Mouse (Mus musculus) c-Kit-positive CD71-negative TER-119-negative erythroid progenitor cells, embryonic 14.5 days (primary cell): ENCODE data around the gene Csrp3.

ENCODE experiments used
- DNase-seq: peaks from one replicate; pipeline ENCODE4 v3.0.0-alpha.2; 2013; ENCODE audit warnings: low read depth

Gene Csrp3

GRCm38 (mm10) chr7:48847820-48848650 is at the start of gene Csrp3:
Gene Csrp3 (minus strand): TSS chr7:48848033.
- DNase-seq: no peak

DNA sequence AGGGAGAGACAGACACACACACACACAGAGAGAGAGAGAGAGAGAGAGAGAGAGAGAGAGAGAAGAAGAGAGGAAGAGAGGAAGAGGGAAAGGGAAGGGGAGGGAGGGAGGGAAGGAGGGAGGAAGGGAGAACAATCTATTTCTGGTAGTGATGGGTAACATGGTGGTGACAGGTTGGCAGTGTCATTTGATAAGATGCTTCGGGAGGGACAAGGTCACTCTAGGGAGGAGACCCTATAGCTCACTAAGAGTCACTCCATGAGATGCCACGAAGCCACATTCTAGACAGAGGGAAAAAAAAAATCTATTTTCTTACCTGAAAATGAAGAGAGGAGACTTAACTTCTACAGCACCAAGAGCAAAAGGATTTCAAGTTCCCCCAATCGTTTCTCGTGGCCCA is 48.2 kb upstream of the Csrp3 start:
- DNase-seq: no peak

DNA sequence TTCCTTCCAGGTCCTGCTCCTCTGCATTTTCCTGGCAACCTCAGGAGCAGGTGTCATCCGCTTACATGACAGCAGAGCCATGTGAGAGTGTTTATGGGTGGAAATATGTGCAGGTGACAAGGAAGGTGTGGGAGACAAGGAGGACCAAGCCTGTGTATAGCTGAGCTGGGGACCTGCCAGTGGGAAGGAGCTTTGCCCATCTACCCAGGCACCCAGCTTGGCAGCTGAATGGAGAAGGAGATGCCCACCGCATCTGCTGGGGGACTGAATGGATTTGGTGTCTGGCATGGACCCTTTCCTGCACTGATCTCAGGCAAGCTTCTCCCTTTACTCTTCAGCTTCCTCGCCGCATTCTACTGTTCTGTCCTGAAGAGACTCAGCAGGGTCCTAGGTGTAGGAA is 47.6 kb upstream of the Csrp3 start:
- DNase-seq: no peak

GRCm38 (mm10) chr7:48894763-48895162 is 46.9 kb upstream of the Csrp3 start:
- no peak for DNase-seq

- no peak for DNase-seq
Observed at GRCm38 (mm10) chr7:48894152-48894551, 46.3 kb upstream of the Csrp3 start.

DNA sequence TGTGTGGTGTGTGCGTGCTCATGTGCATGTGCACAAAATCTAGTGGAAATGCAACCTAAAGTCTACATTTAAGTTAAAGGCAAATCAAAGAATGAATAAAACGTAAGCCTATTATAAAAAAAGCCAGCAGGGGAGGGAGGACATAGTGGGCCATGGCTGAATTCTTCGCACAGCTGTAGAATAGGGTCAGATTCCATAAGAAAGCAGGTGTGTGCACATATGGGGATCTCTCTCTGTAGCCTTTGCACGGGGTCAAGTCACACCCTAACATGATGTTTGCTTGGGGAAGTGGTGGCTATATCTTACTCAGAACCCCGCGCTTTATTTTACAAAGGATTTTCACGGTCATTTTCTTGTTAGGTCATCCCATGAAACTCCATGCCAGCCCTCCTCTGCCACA is 45.3 kb upstream of the Csrp3 start:
- DNase-seq: no peak

DNA sequence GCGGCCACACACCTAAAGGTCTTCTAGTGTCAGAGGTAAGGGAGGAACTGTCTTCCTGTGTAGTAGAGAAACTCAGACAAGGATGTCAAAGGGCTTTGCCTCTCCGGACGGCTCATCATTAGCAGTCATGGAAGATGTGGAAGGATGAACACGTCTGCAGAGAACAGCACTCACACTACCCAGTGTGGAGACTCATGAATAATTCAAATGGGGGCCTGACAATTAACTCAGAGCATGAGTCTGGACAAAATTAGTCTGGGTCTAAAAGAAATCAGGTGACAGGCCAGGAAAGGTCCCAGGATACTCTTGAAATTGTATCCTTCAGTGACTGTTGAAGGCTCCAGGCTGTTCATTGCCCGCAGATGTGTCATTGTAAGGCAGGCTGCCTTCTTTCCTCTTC is 43.2 kb upstream of the Csrp3 start:
- no peak for DNase-seq

DNA sequence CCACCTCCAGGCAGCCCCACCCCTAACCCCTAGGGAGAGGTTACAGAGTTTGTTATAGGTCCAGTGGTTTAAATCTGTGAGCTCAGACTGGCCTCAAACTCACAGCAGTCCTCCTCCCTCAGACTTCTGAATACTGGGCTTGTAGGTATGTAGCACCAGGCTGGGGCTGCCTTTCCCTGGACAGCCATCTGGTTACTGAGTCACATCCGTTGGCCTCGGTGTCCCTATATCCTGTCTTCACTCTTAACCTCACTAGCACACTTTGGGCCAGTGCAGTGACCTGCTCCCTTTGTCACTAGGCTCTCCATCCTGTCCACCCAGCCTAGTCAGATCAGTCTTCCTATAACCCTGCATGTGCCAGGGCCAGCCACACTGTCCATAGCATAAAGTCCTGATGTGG is 40.9 kb upstream of the Csrp3 start:
- no peak for DNase-seq

GRCm38 (mm10) chr7:48887973-48888372 is 40.1 kb upstream of the Csrp3 start:
- DNase-seq: no peak

DNA sequence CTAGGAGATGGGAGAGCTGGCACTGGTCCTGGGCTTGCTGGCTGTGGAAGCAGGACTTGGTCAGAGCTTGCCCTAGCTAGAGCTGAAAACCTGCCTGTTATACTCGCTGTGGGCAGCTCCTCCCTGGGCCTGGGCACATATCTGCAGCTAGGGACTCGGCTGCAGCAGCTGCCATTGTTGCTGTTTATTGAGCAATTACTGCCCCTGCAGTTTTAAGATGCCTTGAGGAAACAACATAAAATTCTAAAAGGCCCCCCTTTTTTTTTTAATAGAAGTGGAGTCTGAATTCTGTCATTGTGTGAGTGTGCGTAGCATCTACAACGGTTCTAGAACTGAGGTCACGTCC is 36.4 kb upstream of the Csrp3 start:
- no peak for DNase-seq

DNA sequence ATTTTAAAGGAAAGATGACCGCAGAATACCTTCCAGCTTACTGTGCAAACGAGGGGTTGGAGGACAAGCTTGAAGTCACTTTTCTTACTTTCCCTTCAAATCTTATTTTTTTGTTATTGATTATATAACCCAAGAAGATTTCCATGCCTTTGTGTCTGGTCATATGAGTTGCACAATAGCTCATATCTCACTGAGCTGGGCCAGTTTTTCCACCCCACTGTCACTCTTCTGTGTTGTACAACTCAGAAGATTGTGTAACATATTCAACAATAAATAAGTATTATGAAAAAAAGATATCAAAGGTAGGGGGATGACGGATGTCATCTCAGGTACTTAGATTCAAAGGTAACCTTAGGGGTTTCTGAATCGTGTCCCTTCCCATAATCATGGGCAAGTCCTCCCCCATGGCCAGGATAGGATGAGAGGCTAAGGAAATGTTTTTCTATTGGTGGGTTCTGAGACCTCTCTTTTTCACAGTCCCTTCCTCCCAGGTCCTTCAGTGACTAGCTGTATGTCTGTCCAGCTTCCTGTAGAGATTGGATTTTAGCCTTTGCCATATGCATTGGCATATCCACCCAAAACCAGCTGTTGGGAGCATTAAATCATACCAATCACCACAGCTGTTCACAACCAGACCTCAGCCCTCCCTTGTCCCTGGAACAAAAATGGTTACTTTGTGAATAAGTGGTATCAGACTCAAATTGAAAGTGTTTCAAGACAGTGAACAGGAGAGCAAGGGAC is 35.9 kb upstream of the Csrp3 start:
- DNase-seq: no peak

DNA sequence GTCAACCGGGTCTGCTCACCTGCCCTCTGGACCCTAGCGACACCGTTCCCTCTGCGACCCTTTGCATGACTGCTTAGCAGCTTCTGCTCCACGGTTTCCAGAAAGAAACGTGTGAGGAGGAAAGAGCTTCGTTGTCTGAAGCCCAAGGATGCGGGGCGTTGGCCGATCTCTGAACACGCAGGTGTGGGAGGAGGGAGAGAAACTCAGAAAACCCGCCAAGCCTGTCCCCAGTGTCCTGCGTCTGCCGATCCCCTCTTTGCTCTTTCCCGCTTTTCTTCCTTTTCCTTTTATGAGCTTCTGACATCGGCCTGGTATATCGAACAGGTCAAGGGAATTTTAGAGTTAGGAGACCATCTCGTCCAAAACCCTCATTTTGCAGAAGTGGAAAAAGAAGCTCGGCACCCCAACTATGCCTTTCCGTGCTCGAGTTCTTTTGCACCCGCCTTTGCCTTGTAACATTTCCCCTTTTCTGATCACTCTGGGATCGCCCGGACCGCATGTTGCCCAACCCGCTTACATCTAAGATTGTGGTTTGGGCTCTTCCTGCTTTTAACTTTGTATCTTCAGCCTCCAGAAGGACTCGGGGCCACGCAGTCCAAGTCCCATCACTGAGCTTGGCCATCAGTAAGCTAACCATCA is 34.3 kb upstream of the Csrp3 start:
- peak; percentile 48 for DNase-seq

DNA sequence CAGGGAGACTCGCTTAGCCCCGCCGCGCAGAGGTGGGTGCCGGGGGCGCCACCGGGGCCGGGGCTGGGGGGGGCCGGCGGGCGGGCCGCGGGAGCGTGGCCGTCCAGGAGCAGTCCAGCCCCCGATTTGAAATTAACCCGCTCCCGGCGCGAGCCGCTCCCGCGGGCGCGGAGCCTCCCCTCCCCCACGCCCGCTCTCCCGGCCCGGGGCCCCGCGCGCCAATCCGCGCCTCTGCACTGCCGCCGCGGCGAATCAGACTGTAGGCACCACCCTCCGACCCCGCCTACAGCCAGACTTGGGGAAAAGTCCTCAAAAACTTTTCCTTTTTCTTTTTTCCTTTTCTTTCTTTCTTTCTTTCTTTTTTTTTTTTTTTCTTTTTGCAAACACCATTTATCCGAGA is 33.7 kb upstream of the Csrp3 start, which contains the start of gene E2f8:
TSS of gene E2f8 (minus strand) at position 111 of the 400 bp plus-strand sequence.
- peak; percentile 52 for DNase-seq

- DNase-seq: peak; percentile 97
Observed at GRCm38 (mm10) chr7:48880591-48881481, 33.0 kb upstream of the Csrp3 start.

- DNase-seq: no peak
Observed at GRCm38 (mm10) chr7:48879574-48879973, 31.7 kb upstream of the Csrp3 start.

DNA sequence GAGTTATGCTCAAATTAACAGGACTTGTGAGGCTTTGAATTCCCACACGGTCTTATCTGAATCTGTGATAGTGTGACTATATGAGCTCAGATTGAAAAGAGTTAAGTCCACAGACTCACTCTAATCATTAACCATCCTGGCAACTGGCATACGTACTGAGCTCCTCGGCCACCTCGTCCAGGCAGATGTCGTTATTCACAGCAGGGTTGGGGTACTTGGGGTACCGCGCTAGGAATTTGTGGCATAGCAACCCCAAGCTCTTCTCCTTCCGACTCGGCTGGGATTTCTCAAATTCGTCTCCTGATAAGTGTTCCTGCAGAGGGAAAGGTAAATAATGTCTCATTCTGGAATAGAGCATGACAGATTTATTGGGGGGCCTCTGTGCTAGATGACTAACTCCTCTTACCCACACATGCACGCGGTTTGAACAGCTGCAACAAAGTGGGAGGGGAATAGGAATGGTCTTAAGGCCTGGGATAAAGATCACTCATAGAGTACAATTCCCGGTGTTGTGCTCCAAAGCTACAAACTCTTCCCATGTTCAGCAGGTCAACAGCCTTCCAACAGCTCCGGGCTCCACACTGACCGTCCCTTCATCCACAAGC is 30.1 kb upstream of the Csrp3 start:
- no peak for DNase-seq

DNA sequence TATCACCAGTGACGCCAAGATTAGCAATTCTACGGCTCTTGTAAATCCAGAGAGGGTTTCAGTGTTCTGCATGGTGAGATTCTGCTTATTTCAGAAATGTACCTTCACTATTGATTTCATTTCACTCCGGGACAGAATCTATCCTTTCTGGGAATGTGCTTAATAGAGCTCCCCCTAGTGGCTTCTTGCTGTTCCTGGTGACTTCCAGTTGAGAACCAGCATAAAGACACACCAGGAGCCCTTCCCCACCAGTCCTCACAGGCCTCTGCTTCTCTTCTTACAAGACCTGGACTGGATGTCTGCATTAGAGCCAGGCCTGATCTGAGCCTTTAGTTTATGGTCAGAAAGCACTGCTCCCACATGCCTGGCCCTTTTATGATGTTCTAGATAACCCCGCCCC is 28.7 kb upstream of the Csrp3 start:
- peak; percentile 55 for DNase-seq

DNA sequence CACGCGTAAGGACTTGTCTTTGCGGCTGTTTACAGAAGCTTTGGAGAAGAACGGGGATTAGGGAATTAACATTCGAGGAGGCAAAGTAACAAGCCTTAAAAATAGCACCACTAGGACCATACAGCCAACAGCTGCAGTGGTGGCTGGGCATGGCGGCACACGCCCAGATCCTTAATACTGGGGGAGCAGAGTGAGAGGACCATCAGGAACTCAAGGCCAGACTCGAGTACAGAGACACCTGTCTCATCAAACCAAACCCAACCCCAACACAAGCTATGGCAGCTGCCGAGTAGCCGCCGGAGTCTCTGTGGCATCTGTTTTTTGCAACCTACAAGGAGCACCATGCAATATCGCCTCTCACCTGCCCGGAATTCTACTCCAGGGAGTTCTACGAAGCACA is 27.3 kb upstream of the Csrp3 start:
- no peak for DNase-seq

GRCm38 (mm10) chr7:48871292-48871691 is 23.5 kb upstream of the Csrp3 start:
- DNase-seq: no peak

GRCm38 (mm10) chr7:48870579-48871180 is 22.8 kb upstream of the Csrp3 start:
- no peak for DNase-seq

DNA sequence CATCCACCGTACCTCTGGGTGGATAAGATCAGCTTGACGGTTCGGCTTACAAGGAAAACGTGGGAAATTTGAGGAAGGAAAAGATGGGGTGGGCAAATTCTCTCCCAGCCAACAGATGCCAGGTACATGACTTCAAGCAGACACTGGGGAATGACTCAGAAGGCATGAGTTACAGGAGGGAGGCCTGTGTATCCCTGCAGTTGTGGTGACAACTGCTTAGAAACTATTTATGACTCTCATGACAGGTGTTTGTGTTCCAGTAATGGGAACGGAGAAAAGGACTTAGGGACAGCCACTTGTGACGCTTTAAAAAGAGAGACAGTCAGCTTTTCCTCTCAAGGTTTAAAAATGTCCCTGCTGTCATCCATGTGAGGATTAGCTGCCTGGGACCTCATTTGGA is 22.3 kb upstream of the Csrp3 start:
- no peak for DNase-seq
